Mouse (Mus musculus) kidney, embryonic 16.5 days (tissue): ENCODE measurements at regions not wholly inside any gene's neighbourhood (a gene's known extent, or its start where the extent isn't known, plus 50 kb on each side); places are given as distances from the start of the nearest gene placed in this dataset.

Experiments
- ATAC-seq: fragments of 200-750 bp; cut with Nextera tagmentation; 2 replicates; pipeline ENCODE4 v1.8.0; 2017; ENCODE audit warnings: moderate TSS enrichment; ENCODE audit not compliant: low FRiP score, low TSS enrichment
- H3K27ac ChIP-seq: fragments of 300-500 bp; sonication (generic); 2 replicates; pipeline ENCODE4 v1.5.1; 2014; ENCODE audit warnings: low read length
- H3K27me3 ChIP-seq: fragments of 300-500 bp; sonication (generic); 2 replicates; pipeline ENCODE4 v1.6.1; 2014; ENCODE audit warnings: low read length, control low read depth, mixed read lengths; ENCODE audit not compliant: insufficient read depth
- H3K36me3 ChIP-seq: fragments of 300-500 bp; sonication (generic); 2 replicates; pipeline ENCODE4 v1.6.1; 2014; ENCODE audit warnings: low read length, control low read depth, mixed read lengths; ENCODE audit not compliant: insufficient read depth
- H3K4me1 ChIP-seq: fragments of 300-500 bp; sonication (generic); 2 replicates; pipeline ENCODE4 v1.6.1; 2014; ENCODE audit warnings: low read length, control low read depth, mixed read lengths; ENCODE audit not compliant: insufficient read depth
- H3K4me2 ChIP-seq: fragments of 300-500 bp; sonication (generic); replicated peaks from 2 replicates; pipeline ENCODE4 v1.6.1; 2014; ENCODE audit warnings: low read depth, low read length
- H3K4me3 ChIP-seq: fragments of 300-500 bp; sonication (generic); 2 replicates; pipeline ENCODE4 v1.5.1; 2014; ENCODE audit warnings: mild to moderate bottlenecking, low read length
- H3K9ac ChIP-seq: fragments of 300-500 bp; sonication (generic); replicated peaks from 2 replicates; pipeline ENCODE4 v1.6.1; 2014; ENCODE audit warnings: low read length
- H3K9me3 ChIP-seq: fragments of 300-500 bp; sonication (generic); 2 replicates; pipeline ENCODE4 v1.6.1; 2016; ENCODE audit warnings: low read length, control low read depth
- WGBS: fragments of 180-500 bp; shearing (Covaris S2); extraction: QIAGEN DNeasy Blood & Tissue Kit; methylation state at CpG from one replicate; pipeline ENCODE4 v1.1.7; 2014; 5-methylcytosine and 5-hydroxymethylcytosine counted together

DNA sequence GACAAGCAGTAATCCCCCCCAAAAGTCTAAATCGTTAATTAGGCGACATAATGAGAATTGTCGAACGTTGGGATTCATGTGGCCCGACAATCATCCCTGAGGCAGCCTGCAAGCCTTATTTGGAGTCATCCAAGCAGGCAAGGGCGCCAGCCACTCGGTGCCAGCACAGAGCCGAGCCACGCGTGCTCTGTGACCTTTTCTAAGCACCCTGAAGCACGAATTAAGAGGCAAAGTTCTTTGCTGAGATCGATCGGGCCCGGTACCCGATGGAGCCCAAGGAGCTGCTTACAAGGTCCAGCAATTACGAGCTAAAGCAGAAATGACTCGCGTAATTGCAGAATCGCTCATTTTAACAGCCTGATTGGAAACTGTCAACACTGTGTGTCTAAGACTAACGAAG, 61.9 kb upstream of the Ppp2r5c start:
- no peak for ATAC-seq
- H3K27ac ChIP-seq, result no peak overlapping the region
- peaks cover 12% of the 10 kb centered on the region for H3K4me1 ChIP-seq
- H3K4me2 ChIP-seq, result no peak overlapping the region
- no peaks in the 10 kb centered on the region for H3K36me3 ChIP-seq
- WGBS, result 50% methylated on average over 20 of the region's 20 CpGs
- no peaks in the 10 kb centered on the region for H3K9me3 ChIP-seq
- H3K9ac ChIP-seq, result no peak overlapping the region
- no peak overlapping the region for H3K4me3 ChIP-seq
- peaks cover 19% of the 10 kb centered on the region for H3K27me3 ChIP-seq

DNA sequence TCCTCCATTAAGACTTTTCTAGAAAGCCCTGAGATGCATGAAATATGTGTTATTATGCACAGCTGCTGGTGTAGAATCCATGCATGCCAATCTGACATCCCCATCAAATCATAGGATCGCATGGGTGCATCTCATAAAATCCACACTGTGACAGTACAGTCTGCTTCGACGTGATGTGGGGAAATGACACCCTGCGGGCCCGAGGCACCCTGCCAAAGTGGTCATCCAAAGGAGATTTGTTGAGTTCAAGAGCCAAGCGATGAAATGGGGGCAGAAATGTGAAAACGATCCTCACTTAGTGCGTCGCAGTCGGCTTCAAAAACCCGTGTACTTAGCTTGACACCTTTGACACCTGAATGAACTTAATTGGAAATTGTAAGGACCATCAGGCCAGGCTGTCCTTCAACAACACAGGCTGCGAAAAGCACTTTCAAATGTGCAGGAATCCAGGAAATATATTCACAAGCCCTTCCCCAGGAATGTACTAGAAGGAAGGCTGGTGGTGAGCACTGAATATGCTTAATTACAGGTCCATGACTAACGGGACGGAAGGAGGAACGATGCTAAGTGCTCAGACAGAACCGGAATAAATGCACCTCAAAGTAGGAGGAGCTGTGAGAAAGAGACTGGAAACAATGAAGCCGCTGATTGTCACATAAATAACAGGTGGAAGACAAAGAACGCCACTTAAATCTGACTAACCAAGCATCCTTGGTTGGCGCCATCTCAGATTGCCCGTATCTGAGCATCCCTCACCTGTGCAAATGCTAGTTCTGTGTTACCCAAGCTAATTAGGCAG, 60.9 kb upstream of the Ppp2r5c start:
- Histone ChIP-seq H3K9me3 (no peaks in the 10 kb centered on the region), H3K27ac (no peak overlapping the region), H3K36me3 (no peaks in the 10 kb centered on the region), H3K9ac (no peak overlapping the region), H3K4me3 (no peak overlapping the region), H3K4me2 (no peak overlapping the region), H3K4me1 (peaks cover 10% of the 10 kb centered on the region), H3K27me3 (peaks cover 19% of the 10 kb centered on the region)
- no peak for ATAC-seq
- 46% methylated on average over 20 of the region's 20 CpGs for WGBS

DNA sequence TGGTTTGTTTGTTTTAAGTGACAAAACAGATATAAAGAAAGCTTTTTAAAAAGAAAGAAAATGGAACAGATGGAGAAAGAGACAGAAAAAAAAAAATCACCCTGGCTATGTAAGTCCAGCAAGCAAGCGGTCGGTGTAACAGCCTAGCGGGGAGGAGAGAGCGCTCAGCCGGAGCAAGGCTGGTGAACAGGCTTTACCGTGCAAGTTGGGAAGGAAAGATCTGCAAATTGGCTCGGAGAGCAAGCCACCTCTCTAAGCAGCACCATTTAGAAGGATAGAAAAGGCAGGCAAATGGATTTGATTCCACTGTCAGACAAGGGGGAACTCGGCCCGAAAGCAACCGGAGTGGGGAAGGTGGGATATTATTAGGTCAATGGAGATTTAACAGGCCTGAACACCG, 59.9 kb upstream of the Ppp2r5c start:
- Histone ChIP-seq H3K27ac (no peak overlapping the region), H3K36me3 (no peaks in the 10 kb centered on the region), H3K4me2 (no peak overlapping the region), H3K27me3 (peaks cover 19% of the 10 kb centered on the region), H3K4me1 (peaks cover 3% of the 10 kb centered on the region; the same call in 1 of the 2 replicates), H3K9me3 (no peaks in the 10 kb centered on the region), H3K9ac (no peak overlapping the region), H3K4me3 (no peak overlapping the region)
- 45% methylated on average over 11 of the region's 11 CpGs for WGBS
- no peak for ATAC-seq

DNA sequence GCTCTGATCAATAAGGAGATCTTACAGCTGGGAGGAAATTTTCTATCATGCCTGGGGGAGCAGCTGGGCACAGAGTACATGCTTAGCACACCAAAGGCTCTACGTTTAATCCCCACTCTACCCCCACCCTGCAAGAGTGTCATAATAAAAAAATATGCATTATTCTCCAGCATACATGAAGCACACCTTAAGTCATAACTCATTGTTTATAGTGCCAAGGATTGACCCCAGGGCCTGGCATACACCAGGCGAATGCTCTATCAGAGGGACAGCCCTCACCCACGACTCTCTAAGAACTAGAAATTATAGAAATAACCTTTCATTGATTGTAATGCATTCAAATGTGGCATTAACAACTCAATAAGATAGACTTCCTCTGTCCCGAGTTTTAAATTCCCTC, 59.4 kb upstream of the Ppp2r5c start:
- H3K4me2 ChIP-seq, result no peak overlapping the region
- no peak overlapping the region for H3K9ac ChIP-seq
- H3K36me3 ChIP-seq, result no peaks in the 10 kb centered on the region
- no peaks in the 10 kb centered on the region for H3K9me3 ChIP-seq
- H3K27ac ChIP-seq, result no peak overlapping the region
- 62% methylated on average over 4 of the region's 4 CpGs for WGBS
- no peak overlapping the region for H3K4me3 ChIP-seq
- ATAC-seq, result no peak
- H3K27me3 ChIP-seq, result peaks cover 19% of the 10 kb centered on the region
- H3K4me1 ChIP-seq, result peaks cover 3% of the 10 kb centered on the region; the same call in 1 of the 2 replicates

GRCm38 (mm10) chr12:110389439-110389838, 57.5 kb upstream of the Ppp2r5c start:
- Histone ChIP-seq H3K9me3 (no peaks in the 10 kb centered on the region), H3K4me1 (peaks cover 3% of the 10 kb centered on the region; the same call in 1 of the 2 replicates), H3K27me3 (peaks cover 21% of the 10 kb centered on the region), H3K4me2 (no peak overlapping the region), H3K4me3 (no peak overlapping the region), H3K36me3 (no peaks in the 10 kb centered on the region), H3K27ac (no peak overlapping the region), H3K9ac (no peak overlapping the region)
- no peak for ATAC-seq
- WGBS, result 73% methylated on average over 12 of the region's 12 CpGs

DNA sequence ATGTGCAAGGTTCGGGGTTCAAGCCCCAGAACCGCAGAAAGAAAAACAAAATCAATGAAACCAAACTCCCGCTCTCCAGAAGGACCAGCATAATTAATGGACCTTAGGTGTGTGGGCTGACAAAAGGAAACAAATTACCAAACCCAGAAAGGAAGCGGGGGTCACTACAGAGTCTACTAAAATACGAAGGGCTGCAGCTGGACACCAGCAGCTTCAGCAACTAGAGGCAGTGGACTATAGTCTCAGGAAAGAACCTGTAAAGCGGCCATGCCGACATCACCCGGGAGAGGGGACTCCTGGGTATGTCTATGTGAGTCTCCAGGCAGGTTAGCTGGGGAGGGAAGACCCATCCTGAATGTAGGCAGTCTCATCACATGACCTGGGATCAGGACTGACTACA, 55.5 kb upstream of the Ppp2r5c start:
- Histone ChIP-seq H3K9me3 (no peaks in the 10 kb centered on the region), H3K4me1 (peaks cover 3% of the 10 kb centered on the region; the same call in 1 of the 2 replicates), H3K4me3 (no peak overlapping the region), H3K4me2 (no peak overlapping the region), H3K27me3 (peaks cover 6% of the 10 kb centered on the region), H3K9ac (no peak overlapping the region), H3K27ac (no peak overlapping the region), H3K36me3 (no peaks in the 10 kb centered on the region)
- 24% methylated on average over 8 of the region's 8 CpGs for WGBS
- peak; percentile 61 for ATAC-seq

DNA sequence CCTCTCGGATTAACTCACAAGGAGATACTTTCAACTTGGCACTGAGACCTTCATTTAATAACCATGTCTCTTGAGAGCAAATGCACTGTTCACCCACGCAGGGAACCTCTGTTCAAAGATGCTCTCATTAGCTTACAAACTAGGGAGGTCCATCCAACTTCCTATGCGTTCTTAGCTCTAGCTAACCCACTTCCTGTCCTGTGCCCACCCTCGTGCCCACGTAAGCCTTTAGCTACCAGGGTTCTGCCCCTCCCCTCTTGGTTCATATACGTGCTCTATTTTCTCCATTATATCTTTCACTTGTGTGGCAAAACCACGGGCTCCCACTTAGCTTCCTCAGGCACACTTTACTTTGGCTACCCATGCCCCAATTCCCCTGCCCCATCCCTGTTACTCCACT, 53.4 kb upstream of the Ppp2r5c start:
- no peak for ATAC-seq

More for the DNA sequence above, 53.4 kb upstream of the Ppp2r5c start:
- no peak overlapping the region for H3K9ac ChIP-seq
- WGBS, result 85% methylated on average over 7 of the region's 7 CpGs
- no peaks in the 10 kb centered on the region for H3K36me3 ChIP-seq
- H3K9me3 ChIP-seq, result no peaks in the 10 kb centered on the region
- no peak overlapping the region for H3K4me2 ChIP-seq
- no peak overlapping the region for H3K27ac ChIP-seq
- H3K4me1 ChIP-seq, result peaks cover 3% of the 10 kb centered on the region; the same call in 1 of the 2 replicates
- peaks cover 3% of the 10 kb centered on the region; the same call in 1 of the 2 replicates for H3K27me3 ChIP-seq
- H3K4me3 ChIP-seq, result no peak overlapping the region
